In the genomic region with DNA sequence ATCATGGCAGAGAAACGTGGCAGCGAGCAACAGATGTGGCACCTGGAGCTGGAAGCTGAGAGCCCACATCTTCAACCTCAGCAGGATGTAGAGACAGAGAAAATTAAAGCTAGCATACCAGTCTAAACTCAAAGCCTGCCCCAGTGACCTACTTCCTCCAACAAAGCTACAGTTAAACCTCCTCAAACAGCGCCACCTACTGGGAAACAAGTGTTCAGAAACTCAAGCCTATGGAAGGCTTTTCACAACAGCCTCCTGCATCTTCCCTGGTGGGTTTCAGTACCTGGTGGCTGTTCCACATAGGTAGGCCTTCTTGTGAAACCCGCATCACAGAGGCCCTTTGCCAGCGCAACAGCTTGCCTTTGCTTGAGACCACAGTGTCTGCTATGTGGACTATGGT, we compare ENCODE assay signal across 22 mouse cellular contexts. TPM values are rescaled to one million over a fixed set of nuclear protein-coding genes. Genes with fewer than 3 reads are reported as not detected.
DNase-seq lines count a peak whose midpoint lies in the region; ATAC-seq and TF ChIP-seq lines count a peak whose summit lies in the region.
"Had no signal": no experiment of that assay in that cellular context is flagged by ENCODE, and none has a peak within 500 bp of the region (broad histone marks: within the 10 kb centered on the region; RNA-seq: fewer than 3 reads in every experiment).

No protein-coding gene starts in this region.

- TF ChIP-seq EP300 in CH12.LX (IDR thresholded peaks at IDR 0.05; ENCODE audit: low read length), result no peak

- H3K9ac ChIP-seq in intestine, postnatal 0 days (ENCODE audit: low read depth, low read length), result no peak overlapping the region
- H3K9ac ChIP-seq in intestine, embryonic 15.5 days, result no peak overlapping the region
- H3K9ac ChIP-seq in lung, embryonic 14.5 days, result no peak overlapping the region
- H3K9ac ChIP-seq in CH12.LX (ENCODE audit: insufficient read depth, low read depth), result no peak overlapping the region
- H3K9ac ChIP-seq: embryonic facial prominence, embryonic 15.5 days; heart, embryonic 13.5 days; hindbrain, embryonic 12.5 days; midbrain, embryonic 15.5 days had no signal

- no peaks in the 10 kb centered on the region for H3K79me2 ChIP-seq in CH12.LX (replicated peaks; ENCODE audit: control insufficient read depth, extremely low read depth, insufficient read depth, poor library complexity, severe bottlenecking)

- H3K36me3 ChIP-seq in intestine, postnatal 0 days (ENCODE audit: control insufficient read depth, insufficient read depth), result no peaks in the 10 kb centered on the region
- no peaks in the 10 kb centered on the region for H3K36me3 ChIP-seq in intestine, embryonic 15.5 days
- no peaks in the 10 kb centered on the region for H3K36me3 ChIP-seq in lung, embryonic 14.5 days (ENCODE audit: insufficient read depth)
- H3K36me3 ChIP-seq in CH12.LX (replicated peaks in 1 of 2; ENCODE audit: control insufficient read depth in 1 of 2, insufficient read depth in 1 of 2, low read length in 1 of 2), result no peaks in the 10 kb centered on the region
- H3K36me3 ChIP-seq: embryonic facial prominence, embryonic 15.5 days; heart, embryonic 13.5 days; hindbrain, embryonic 12.5 days; midbrain, embryonic 15.5 days had no signal

- H3K4me3 ChIP-seq in intestine, postnatal 0 days (ENCODE audit: low read depth, low read length), result no peak overlapping the region
- no peak overlapping the region for H3K4me3 ChIP-seq in intestine, embryonic 15.5 days (replicated peaks)
- no peak overlapping the region for H3K4me3 ChIP-seq in lung, embryonic 14.5 days (ENCODE audit: low read depth, low read length)
- H3K4me3 ChIP-seq in lung, adult 2 months (replicated peaks; ENCODE audit: extremely low read depth, low read depth, low read length), result no peak overlapping the region
- no peak overlapping the region for H3K4me3 ChIP-seq in CH12.LX (replicated peaks in 1 of 3; ENCODE audit: low read depth in 2 of 3, low read length in 2 of 3, poor library complexity in 1 of 3)
- H3K4me3 ChIP-seq: embryonic facial prominence, embryonic 15.5 days; heart, embryonic 13.5 days; hindbrain, embryonic 12.5 days; midbrain, embryonic 15.5 days had no signal

- WGBS in intestine, postnatal 0 days, result 91% methylated on average over 5 of the region's 5 CpGs
- WGBS in intestine, embryonic 15.5 days, result 90% methylated on average over 5 of the region's 5 CpGs
- 88% methylated on average over 5 of the region's 5 CpGs for WGBS in lung, embryonic 14.5 days
- 89% methylated on average over 5 of the region's 5 CpGs for WGBS in lung, adult 2 months

- in situ Hi-C loops in CH12.LX (cut with MboI; ENCODE audit: low pct_ligation_motif_present, low pct_unique_long_range_greater_than_20kb, low sequenced_read_pairs), result no loop called here

- no peak for ATAC-seq in intestine, postnatal 0 days
- ATAC-seq in intestine, embryonic 15.5 days, result no peak
- ATAC-seq in lung, embryonic 14.5 days (ENCODE audit: insufficient read depth), result no peak
- ATAC-seq: forebrain, embryonic 14.5 days; inflammation-experienced regulatory T-cells, adult 6 months; midbrain, embryonic 15.5 days had no signal

- no peak for TF ChIP-seq POLR2A in lung, adult 2 months (IDR thresholded peaks at IDR 0.05; ENCODE audit: borderline replicate concordance, extremely low read depth, low read depth, low read length)
- TF ChIP-seq POLR2A in CH12.LX (IDR thresholded peaks at IDR 0.05; ENCODE audit: low read depth, low read length), result no peak

- H3K27ac ChIP-seq in intestine, postnatal 0 days (ENCODE audit: low read depth, low read length), result no peak overlapping the region
- H3K27ac ChIP-seq in intestine, embryonic 15.5 days, result no peak overlapping the region
- H3K27ac ChIP-seq in lung, embryonic 14.5 days (ENCODE audit: low read depth), result no peak overlapping the region
- H3K27ac ChIP-seq in CH12.LX (ENCODE audit: insufficient read depth, low read depth), result no peak overlapping the region
- H3K27ac ChIP-seq: embryonic facial prominence, embryonic 15.5 days; heart, embryonic 13.5 days; hindbrain, embryonic 12.5 days; macrophage; midbrain, embryonic 15.5 days had no signal

- no peaks in the 10 kb centered on the region for H3K4me1 ChIP-seq in intestine, postnatal 0 days (replicated peaks; ENCODE audit: control insufficient read depth, insufficient read depth, low read length)
- no peaks in the 10 kb centered on the region for H3K4me1 ChIP-seq in intestine, embryonic 15.5 days (replicated peaks)
- H3K4me1 ChIP-seq in lung, embryonic 14.5 days (ENCODE audit: insufficient read depth), result no peaks in the 10 kb centered on the region
- no peaks in the 10 kb centered on the region for H3K4me1 ChIP-seq in lung, adult 2 months (ENCODE audit: control insufficient read depth, insufficient read depth, low read length)
- H3K4me1 ChIP-seq in CH12.LX (ENCODE audit: control insufficient read depth in 1 of 2, insufficient read depth in 2 of 2), result no peaks in the 10 kb centered on the region
- H3K4me1 ChIP-seq: embryonic facial prominence, embryonic 15.5 days; hindbrain, embryonic 12.5 days had no signal

- TF ChIP-seq RAD21 in CH12.LX (IDR thresholded peaks at IDR 0.05; ENCODE audit: low read depth, low read length), result no peak; the same call in 1 of the 2 replicates

- DNase-seq in lung, embryonic 14.5 days, result no peak
- no peak for DNase-seq in lung, adult 2 months
- DNase-seq in B cell, adult 2 months, result peak; percentile 3
- peak; percentile 16 for DNase-seq in CH12.LX (ENCODE audit: extremely low read depth)
- no peak for DNase-seq in urinary bladder, adult 2 months (ENCODE audit: low spot score)
- DNase-seq: adrenal gland, postnatal 14 days; cerebellum, adult 9-10 months; kidney, adult 8-10 months; kidney, postnatal 25 days; thymus, postnatal 14 days had no signal

- no peak overlapping the region for H3K4me2 ChIP-seq in intestine, postnatal 0 days (replicated peaks; ENCODE audit: low read depth)
- H3K4me2 ChIP-seq in intestine, embryonic 15.5 days (replicated peaks), result no peak overlapping the region
- H3K4me2 ChIP-seq in lung, embryonic 14.5 days, result no peak overlapping the region
- H3K4me2 ChIP-seq in CH12.LX (ENCODE audit: insufficient read depth, low read depth, poor library complexity, severe bottlenecking), result no peak overlapping the region
- H3K4me2 ChIP-seq: embryonic facial prominence, embryonic 15.5 days; heart, embryonic 13.5 days; hindbrain, embryonic 12.5 days; midbrain, embryonic 15.5 days had no signal

- peaks cover 3% of the 10 kb centered on the region; the same call in 1 of the 2 replicates for H3K27me3 ChIP-seq in intestine, postnatal 0 days (replicated peaks; ENCODE audit: control insufficient read depth, insufficient read depth, low read length)
- peaks cover 2% of the 10 kb centered on the region; the same call in 1 of the 2 replicates for H3K27me3 ChIP-seq in intestine, embryonic 15.5 days (replicated peaks)
- peaks cover 4% of the 10 kb centered on the region; the same call in 1 of the 2 replicates for H3K27me3 ChIP-seq in lung, embryonic 14.5 days (ENCODE audit: insufficient read depth, low read length)
- no peaks in the 10 kb centered on the region for H3K27me3 ChIP-seq in CH12.LX (replicated peaks)
- H3K27me3 ChIP-seq: midbrain, embryonic 15.5 days had no signal

- TF ChIP-seq CTCF in intestine, postnatal 0 days (IDR thresholded peaks at IDR 0.05; ENCODE audit: low read depth), result peak; percentile 26
- peak; percentile 26; the same call in 1 of the 2 replicates for TF ChIP-seq CTCF in lung, embryonic 14.5 days (IDR thresholded peaks at IDR 0.05; ENCODE audit: low read depth)
- no peak for TF ChIP-seq CTCF in lung, adult 2 months (IDR thresholded peaks at IDR 0.05; ENCODE audit: insufficient read depth, low read length)
- peak in 1 of 2 experiments; percentile 29; a peak in 2 of 4 replicates for TF ChIP-seq CTCF in CH12.LX (conservative IDR thresholded peaks at IDR 0.05 in 1 of 2, IDR thresholded peaks at IDR 0.05 in 1 of 2; ENCODE audit: low read depth in 2 of 2, low read length in 2 of 2)

- H3K9me3 ChIP-seq in intestine, postnatal 0 days (ENCODE audit: control insufficient read depth), result no peaks in the 10 kb centered on the region
- H3K9me3 ChIP-seq in intestine, embryonic 15.5 days, result no peaks in the 10 kb centered on the region
- H3K9me3 ChIP-seq in lung, embryonic 14.5 days (ENCODE audit: low read depth, low read length), result no peaks in the 10 kb centered on the region
- peaks cover 8% of the 10 kb centered on the region for H3K9me3 ChIP-seq in CH12.LX (replicated peaks; ENCODE audit: low read length)
- H3K9me3 ChIP-seq: embryonic facial prominence, embryonic 15.5 days; heart, embryonic 13.5 days; hindbrain, embryonic 12.5 days; midbrain, embryonic 15.5 days had no signal

- dilution Hi-C loops in CH12.LX (cut with MboI; ENCODE audit: extremely low pct_ligation_motif_present, extremely low pct_unique_long_range_greater_than_20kb, low sequenced_read_pairs), result no loop called here

TF ChIP-seq in CH12.LX, 34 proteins besides CTCF, POLR2A, EP300 and RAD21:
- TF ChIP-seq CHD1 (IDR thresholded peaks at IDR 0.05; ENCODE audit: low read depth, low read length) (no peak), TCF12 (IDR thresholded peaks at IDR 0.05; ENCODE audit: low read depth, low read length) (no peak), IRF4 (IDR thresholded peaks at IDR 0.05; ENCODE audit: low read depth, low read length) (no peak), E2F4 (IDR thresholded peaks at IDR 0.05; ENCODE audit: insufficient replicate concordance, low read depth, low read length) (no peak), ZC3H11A (IDR thresholded peaks at IDR 0.05; ENCODE audit: low read depth, low read length) (no peak), ZMIZ1 (IDR thresholded peaks at IDR 0.05; ENCODE audit: low read depth, low read length) (no peak), MAFK (IDR thresholded peaks at IDR 0.05; ENCODE audit: insufficient replicate concordance, low read length) (no peak), GABPA (IDR thresholded peaks at IDR 0.05; ENCODE audit: insufficient replicate concordance, low read depth, low read length) (no peak), HCFC1 (IDR thresholded peaks at IDR 0.05; ENCODE audit: low read depth, low read length) (no peak), KAT2A (IDR thresholded peaks at IDR 0.05; ENCODE audit: insufficient replicate concordance, low read length) (no peak), POLR2AphosphoS2 (IDR thresholded peaks at IDR 0.05; ENCODE audit: low read depth, low read length) (no peak), SMC3 (IDR thresholded peaks at IDR 0.05; ENCODE audit: low read depth, low read length) (no peak), JUN (IDR thresholded peaks at IDR 0.05; ENCODE audit: insufficient read depth, low read depth, low read length) (no peak)

RNA-seq across cellular contexts. Expression of a gene that starts 52.9 kb away (rescaled TPM):
- 1.5 and 1.9 TPM in 2 replicates for polyA plus RNA-seq in intestine, postnatal 0 days (2015; fragmentation: Nextera tagmentation; extraction: Ambion mirVana)
- 2.7 and 3.3 TPM in 2 replicates for polyA plus RNA-seq in intestine, embryonic 15.5 days (2015; fragmentation: Nextera tagmentation; extraction: Ambion mirVana)
- polyA plus RNA-seq in lung, embryonic 14.5 days (2014; fragmentation: Nextera tagmentation; extraction: Ambion mirVana), result 8.3 and 8.9 TPM in 2 replicates
- polyA plus RNA-seq in lung, adult 2 months (2012; rRNA removed), result 15.0 and 19.0 TPM in 2 replicates
- total RNA-seq in CH12.LX (2012; rRNA removed), result 0.04 TPM in 1 of 2 replicates, not detected in the other
- not detected in 2 replicates for total RNA-seq in CH12.LX (2014; rRNA removed)
- 0.19 TPM in 1 of 2 replicates, not detected in the other for polyA plus RNA-seq in CH12.LX (2012; ENCODE audit: insufficient read length, low read depth)
- 7.5 and 9.6 TPM in 2 replicates for polyA plus RNA-seq in urinary bladder, adult 2 months (2012; rRNA removed)
- total RNA-seq: common myeloid progenitor, adult 5-6 weeks; granulocyte monocyte progenitor cell, adult 5-6 weeks had no signal
- polyA plus RNA-seq: inflammation-experienced regulatory T-cells, adult 6 months; liver, embryonic 16.5 days; macrophage had no signal

Comparison
In these comparisons a context has a peak if more than half of its experiments do, and no peak if none do; other contexts are left out.
1. DNase-seq: peak in B cell, adult 2 months (2 of 2) and CH12.LX (single experiment); none in lung, embryonic 14.5 days (single experiment), lung, adult 2 months (single experiment) and urinary bladder, adult 2 months (single experiment).